Mouse (Mus musculus) liver, embryonic 11.5 days (tissue): ENCODE measurements around the gene Fmo5. TPM values are rescaled to one million over a fixed set of nuclear protein-coding genes. Genes with fewer than 3 reads are reported as not detected.

ENCODE experiments used
- ATAC-seq: fragments of 200-750 bp; cut with Nextera tagmentation; replicated peaks from 2 replicates; pipeline ENCODE4 v1.8.0; 2017; ENCODE audit warnings: moderate number of reproducible peaks, mild to moderate bottlenecking, moderate TSS enrichment, moderate library complexity; ENCODE audit not compliant: low FRiP score
- DNase-seq: peaks from one replicate; pipeline ENCODE4 v3.0.0-alpha.2; 2017; ENCODE audit warnings: low spot score
- H3K27ac ChIP-seq: fragments of 300-500 bp; sonication (generic); 2 replicates; pipeline ENCODE4 v1.5.1; 2014; ENCODE audit warnings: mild to moderate bottlenecking, low read depth, low read length, control low read depth
- H3K27me3 ChIP-seq: fragments of 300-500 bp; sonication (generic); replicated peaks from 2 replicates; pipeline ENCODE4 v1.6.1; 2014; ENCODE audit warnings: low read length, mixed read lengths; ENCODE audit not compliant: control insufficient read depth, insufficient read depth
- H3K36me3 ChIP-seq: fragments of 300-500 bp; sonication (generic); 2 replicates; pipeline ENCODE4 v1.6.1; 2014; ENCODE audit warnings: mild to moderate bottlenecking, low read length, moderate library complexity, mixed read lengths; ENCODE audit not compliant: control insufficient read depth, insufficient read depth
- H3K4me1 ChIP-seq: fragments of 300-500 bp; sonication (generic); replicated peaks from 2 replicates; pipeline ENCODE4 v1.6.1; 2014; ENCODE audit warnings: low read length, mixed read lengths; ENCODE audit not compliant: control insufficient read depth, insufficient read depth
- H3K4me2 ChIP-seq: fragments of 300-500 bp; sonication (generic); 2 replicates; pipeline ENCODE4 v1.6.1; 2014; ENCODE audit warnings: mild to moderate bottlenecking, control low read depth, moderate library complexity
- H3K4me3 ChIP-seq: fragments of 300-500 bp; sonication (generic); 2 replicates; pipeline ENCODE4 v1.5.1; 2014; ENCODE audit warnings: low read depth, low read length, control low read depth
- H3K9ac ChIP-seq: fragments of 300-500 bp; sonication (generic); 2 replicates; pipeline ENCODE4 v1.6.1; 2014; ENCODE audit warnings: low read depth, low read length, control low read depth
- H3K9me3 ChIP-seq: fragments of 300-500 bp; sonication (generic); 2 replicates; pipeline ENCODE4 v1.6.1; 2016; ENCODE audit warnings: low read length, inconsistent platforms, mixed read lengths; ENCODE audit not compliant: control insufficient read depth
- WGBS: fragments of 180-500 bp; shearing (Covaris S2); extraction: QIAGEN DNeasy Blood & Tissue Kit; methylation state at CpG from one replicate; pipeline ENCODE4 v1.1.7; 2014; 5-methylcytosine and 5-hydroxymethylcytosine counted together
- polyA plus RNA-seq: library from polyadenylated mRNA; unstranded; fragments of >200 nt; fragmentation: Nextera tagmentation; extraction: Ambion mirVana; gene quantifications from 2 replicates; pipeline ENCODE4 v1.2.1, GENCODE M21; 2014

Gene Fmo5
- polyA plus RNA-seq, 1 experiment from 2014 or later = 4.4 TPM

DNA sequence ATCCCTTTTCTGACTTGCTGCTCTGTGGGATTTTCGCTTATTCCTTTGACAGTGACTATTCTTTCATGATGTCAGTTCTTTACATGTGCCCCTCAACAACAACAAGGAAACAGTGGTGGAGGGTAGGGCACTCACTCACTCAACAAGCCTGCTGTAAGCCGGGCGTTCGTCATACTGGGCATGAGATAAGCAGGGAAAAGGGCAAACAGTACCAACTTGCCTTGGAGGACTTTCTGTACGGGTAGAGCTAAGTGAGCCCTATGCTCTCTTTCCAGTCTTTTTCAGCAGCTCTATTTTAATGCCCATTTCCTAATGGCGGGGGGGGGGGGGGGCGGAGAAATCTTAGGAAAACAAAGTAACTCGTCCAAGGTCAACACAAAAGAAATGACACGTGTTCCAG lies 13.4 kb downstream of the Fmo5 start:
- Histone ChIP-seq H3K9me3 (no peaks in the 10 kb centered on the region), H3K4me1 (no peaks in the 10 kb centered on the region), H3K4me2 (no peak overlapping the region), H3K9ac (no peak overlapping the region), H3K36me3 (no peaks in the 10 kb centered on the region), H3K27me3 (no peaks in the 10 kb centered on the region), H3K27ac (no peak overlapping the region), H3K4me3 (no peak overlapping the region)
- no peak for ATAC-seq
- 75% methylated on average over 9 of the region's 9 CpGs for WGBS
- DNase-seq = no peak

DNA sequence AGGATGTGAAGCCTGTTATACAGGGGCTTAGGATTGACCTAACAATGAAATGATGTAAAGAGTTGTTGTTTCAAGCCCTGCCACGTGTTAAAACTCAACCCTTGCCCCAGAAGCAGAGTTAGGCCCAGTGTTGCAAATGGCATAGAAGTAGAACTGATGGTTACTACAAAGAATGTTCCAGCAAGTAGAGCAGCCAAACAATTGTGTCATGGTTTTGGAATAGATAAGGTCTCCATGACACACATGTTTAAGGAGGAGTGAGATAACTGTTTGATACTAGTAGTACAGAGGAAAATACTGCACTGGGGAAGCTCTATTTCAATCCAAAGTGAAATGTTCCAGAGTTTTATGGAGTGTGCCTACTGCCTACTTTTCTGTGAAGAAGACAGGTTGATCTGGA lies 19.9 kb downstream of the Fmo5 start:
- Histone ChIP-seq H3K4me3 (no peak overlapping the region), H3K4me1 (no peaks in the 10 kb centered on the region), H3K36me3 (no peaks in the 10 kb centered on the region), H3K27ac (no peak overlapping the region), H3K9ac (no peak overlapping the region), H3K9me3 (no peaks in the 10 kb centered on the region), H3K4me2 (no peak overlapping the region), H3K27me3 (no peaks in the 10 kb centered on the region)
- no peak for ATAC-seq
- DNase-seq = no peak
- 41% methylated on average over 1 of the region's 1 CpGs for WGBS

DNA sequence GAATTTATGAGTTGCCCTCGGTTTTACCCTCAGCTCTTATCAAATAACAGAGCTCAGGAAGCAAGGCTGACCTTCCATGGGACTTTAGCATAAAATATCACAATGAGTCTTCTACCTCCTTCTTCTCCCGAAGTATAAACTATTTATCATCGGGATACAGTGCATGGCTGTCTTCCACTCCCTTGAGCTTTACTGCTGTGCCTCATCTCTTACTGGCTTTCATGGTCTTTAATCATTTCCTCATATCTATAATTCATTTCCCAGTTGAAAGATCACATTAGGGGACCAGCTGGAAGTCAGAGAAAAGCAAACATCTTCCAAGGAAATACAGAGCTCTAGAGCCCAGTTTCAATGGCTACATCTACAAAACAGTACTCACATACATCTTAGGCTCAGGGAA lies 20.4 kb downstream of the Fmo5 start:
- H3K27ac ChIP-seq = no peak overlapping the region
- ATAC-seq = no peak
- no peak overlapping the region for H3K4me2 ChIP-seq
- 63% methylated on average over 3 of the region's 3 CpGs for WGBS
- H3K27me3 ChIP-seq = no peaks in the 10 kb centered on the region
- no peaks in the 10 kb centered on the region for H3K9me3 ChIP-seq
- no peak overlapping the region for H3K9ac ChIP-seq
- DNase-seq = no peak
- H3K4me1 ChIP-seq = no peaks in the 10 kb centered on the region
- H3K4me3 ChIP-seq = no peak overlapping the region
- H3K36me3 ChIP-seq = no peaks in the 10 kb centered on the region

DNA sequence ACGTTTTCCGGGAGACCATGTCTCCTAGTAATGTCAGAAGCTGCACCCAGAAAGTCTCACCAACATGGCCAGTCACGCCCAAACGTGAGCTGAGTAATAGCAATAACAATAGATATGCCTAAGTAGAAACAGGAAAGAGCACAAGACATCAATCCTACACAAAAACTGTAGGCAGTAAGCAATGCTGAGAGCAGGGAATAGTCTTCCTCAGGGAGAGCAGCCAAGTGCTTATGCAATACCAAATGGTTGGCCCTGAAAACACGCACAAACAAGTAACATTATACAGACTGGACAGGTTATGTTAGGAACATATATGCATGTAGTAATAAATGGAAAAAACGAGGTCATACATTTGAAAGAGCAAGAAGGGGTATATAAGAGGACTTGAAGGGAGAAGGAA lies 20.9 kb downstream of the Fmo5 start:
- H3K9me3 ChIP-seq = no peaks in the 10 kb centered on the region
- H3K27ac ChIP-seq = no peak overlapping the region
- no peak overlapping the region for H3K4me3 ChIP-seq
- H3K4me2 ChIP-seq = no peak overlapping the region
- H3K36me3 ChIP-seq = no peaks in the 10 kb centered on the region
- H3K9ac ChIP-seq = no peak overlapping the region
- no peaks in the 10 kb centered on the region for H3K4me1 ChIP-seq
- ATAC-seq (no peak), DNase-seq (no peak)
- H3K27me3 ChIP-seq = no peaks in the 10 kb centered on the region
- WGBS = 74% methylated on average over 6 of the region's 6 CpGs

DNA sequence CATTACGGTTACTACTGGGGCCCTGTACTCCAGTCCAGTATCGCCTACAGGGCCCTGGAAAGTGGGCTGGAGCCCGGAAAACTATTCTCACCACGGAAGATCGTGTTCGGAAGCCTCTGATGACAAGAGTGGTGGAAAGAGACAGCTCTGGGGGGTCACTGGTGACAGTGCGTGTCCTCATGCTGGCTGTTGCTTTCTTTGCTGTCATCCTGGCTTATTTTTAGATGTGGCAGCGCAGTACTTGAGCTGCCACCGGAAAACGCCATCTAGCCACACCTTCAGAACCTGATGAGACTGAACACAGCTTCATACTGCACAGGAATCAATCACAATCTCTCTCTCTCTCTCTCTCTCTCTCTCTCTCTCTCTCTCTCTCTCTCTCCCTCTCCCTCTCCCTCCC lies 23.0 kb downstream of the Fmo5 start:
- H3K4me1 ChIP-seq = no peaks in the 10 kb centered on the region
- no peak overlapping the region for H3K4me3 ChIP-seq
- no peaks in the 10 kb centered on the region for H3K27me3 ChIP-seq
- no peak overlapping the region for H3K4me2 ChIP-seq
- 0 out of 2 replicates have a peak, but pooled peaks cover 3% of the 10 kb centered on the region for H3K9me3 ChIP-seq
- ATAC-seq (no peak), DNase-seq (no peak)
- 82% methylated on average over 10 of the region's 10 CpGs for WGBS
- H3K36me3 ChIP-seq = no peaks in the 10 kb centered on the region
- H3K9ac ChIP-seq = no peak overlapping the region
- H3K27ac ChIP-seq = no peak overlapping the region

DNA sequence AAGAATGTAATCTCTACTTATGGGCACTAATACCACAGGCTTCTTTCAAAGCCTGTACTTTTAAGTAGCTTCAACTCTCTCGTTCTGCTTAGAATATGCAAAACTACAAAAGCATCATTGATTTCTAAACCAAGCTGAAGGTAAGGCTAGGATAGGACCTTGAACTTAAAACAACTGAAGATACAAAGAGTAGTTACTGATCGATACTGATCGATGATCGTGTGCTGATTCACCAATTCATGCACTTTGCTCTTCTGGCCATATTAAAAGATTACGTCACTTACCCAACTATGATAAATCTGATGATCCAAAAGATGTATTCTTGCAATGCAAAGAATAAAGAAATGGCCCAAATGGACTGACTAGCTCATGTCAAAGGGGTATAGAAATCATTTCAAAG lies 25.2 kb downstream of the Fmo5 start:
- WGBS = 88% methylated on average over 5 of the region's 5 CpGs

DNA sequence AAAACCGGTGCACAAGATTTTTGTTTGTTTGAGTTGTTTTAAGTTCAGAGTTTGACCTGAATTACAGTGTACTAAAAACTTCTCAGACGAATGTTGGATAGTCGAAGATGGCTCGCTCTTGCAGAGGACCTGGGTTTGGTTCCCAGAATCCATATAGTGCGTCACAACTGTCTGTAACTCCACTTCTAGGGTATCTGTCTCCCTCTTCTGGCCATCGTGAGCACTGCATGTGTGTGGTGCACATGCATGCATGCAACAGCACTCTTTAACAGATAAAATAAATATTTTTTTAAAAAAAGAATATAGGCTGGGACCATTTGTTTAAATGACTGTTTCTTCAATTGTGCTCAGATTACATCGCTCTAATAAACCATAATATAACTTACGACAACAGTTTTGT lies 26.3 kb downstream of the Fmo5 start:
- DNase-seq = no peak

More for the DNA sequence above, 25.2 kb downstream of the Fmo5 start:
- Histone ChIP-seq H3K4me3 (no peak overlapping the region), H3K9me3 (0 out of 2 replicates have a peak, but pooled peaks cover 3% of the 10 kb centered on the region), H3K9ac (no peak overlapping the region), H3K27ac (no peak overlapping the region), H3K27me3 (no peaks in the 10 kb centered on the region), H3K4me2 (no peak overlapping the region), H3K36me3 (no peaks in the 10 kb centered on the region), H3K4me1 (peaks cover 5% of the 10 kb centered on the region)
- ATAC-seq (no peak), DNase-seq (no peak)

DNA sequence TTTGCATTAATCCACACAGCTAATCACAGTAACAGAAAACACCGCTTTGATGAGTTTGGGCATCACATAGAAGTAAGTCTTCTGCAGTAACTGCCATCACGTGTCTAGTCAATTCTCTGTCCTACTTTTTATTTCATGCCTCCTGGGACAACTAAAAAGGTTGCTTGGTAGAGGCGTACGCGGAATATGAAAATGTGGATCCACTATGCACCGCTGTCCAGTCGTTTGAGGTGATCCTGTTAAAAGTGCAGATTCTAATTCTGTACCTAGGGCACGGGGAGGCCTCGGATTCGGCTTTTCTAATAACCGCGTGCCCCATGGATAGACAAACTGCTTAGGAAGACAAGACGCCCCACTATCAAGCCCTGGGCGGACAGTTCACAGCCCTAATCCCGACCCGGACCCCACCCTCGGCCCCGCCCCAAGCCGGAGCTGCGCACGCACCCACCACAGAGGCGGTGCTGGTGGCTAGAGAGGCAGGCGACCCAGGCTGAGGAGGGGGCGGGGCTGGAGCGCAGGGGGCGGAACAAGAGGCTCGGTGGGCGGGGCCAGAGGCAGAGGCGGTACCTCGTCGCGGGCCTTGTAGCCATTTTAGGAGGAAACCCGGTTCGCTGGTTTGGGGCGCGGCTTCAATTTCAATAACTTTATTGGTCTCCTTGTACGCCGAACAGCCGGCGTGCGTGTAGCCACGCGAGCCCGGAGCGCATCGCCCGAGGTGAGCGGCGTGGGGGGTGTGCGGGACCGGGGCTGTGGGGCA lies 29.2 kb downstream of the Fmo5 start, which contains the start of gene Prkab2:
Prkab2 (plus strand) TSS at position 539 of the 757 bp plus-strand sequence.
- 2% methylated on average over 51 of the region's 51 CpGs for WGBS
- peak; percentile 98 for ATAC-seq

More for the DNA sequence above, 26.3 kb downstream of the Fmo5 start:
- H3K4me2 ChIP-seq = no peak overlapping the region
- no peak overlapping the region for H3K9ac ChIP-seq
- H3K4me3 ChIP-seq = no peak overlapping the region
- H3K36me3 ChIP-seq = no peaks in the 10 kb centered on the region
- 0 out of 2 replicates have a peak, but pooled peaks cover 3% of the 10 kb centered on the region for H3K9me3 ChIP-seq
- H3K27me3 ChIP-seq = no peaks in the 10 kb centered on the region
- no peak for ATAC-seq
- WGBS = 77% methylated on average over 8 of the region's 8 CpGs
- no peak overlapping the region for H3K27ac ChIP-seq
- H3K4me1 ChIP-seq = peaks cover 8% of the 10 kb centered on the region

More for the DNA sequence above, 29.2 kb downstream of the Fmo5 start, which contains the start of gene Prkab2:
- H3K4me3 ChIP-seq = peak within 1 kb of the TSS; percentile 77
- no peaks in the 10 kb centered on the region for H3K27me3 ChIP-seq
- 0 out of 2 replicates have a peak, but pooled peaks cover 3% of the 10 kb centered on the region for H3K9me3 ChIP-seq
- H3K36me3 ChIP-seq = 0 out of 2 replicates have a peak, but pooled peaks cover 3% of the 10 kb centered on the region
- peak; percentile 100 for DNase-seq
- peaks cover 11% of the 10 kb centered on the region for H3K4me1 ChIP-seq
- peak within 1 kb of the TSS; percentile 63 for H3K9ac ChIP-seq
- peak within 1 kb of the TSS; percentile 80 for H3K4me2 ChIP-seq
- no peak within 1 kb of the TSS for H3K27ac ChIP-seq
